Mouse (Mus musculus): ENCODE data around the gene Hps6. TPM values are rescaled to one million over a fixed set of nuclear protein-coding genes. Genes with fewer than 3 reads are reported as not detected.
"Not testable (repeated sequence)": the region's sequence is repeated elsewhere in the genome, so short reads cannot be mapped to it uniquely, and the experiment has no call there.

Hps6 gene
- 4.1 and 4.6 TPM in 2 replicates for total RNA-seq (2017)

DNA sequence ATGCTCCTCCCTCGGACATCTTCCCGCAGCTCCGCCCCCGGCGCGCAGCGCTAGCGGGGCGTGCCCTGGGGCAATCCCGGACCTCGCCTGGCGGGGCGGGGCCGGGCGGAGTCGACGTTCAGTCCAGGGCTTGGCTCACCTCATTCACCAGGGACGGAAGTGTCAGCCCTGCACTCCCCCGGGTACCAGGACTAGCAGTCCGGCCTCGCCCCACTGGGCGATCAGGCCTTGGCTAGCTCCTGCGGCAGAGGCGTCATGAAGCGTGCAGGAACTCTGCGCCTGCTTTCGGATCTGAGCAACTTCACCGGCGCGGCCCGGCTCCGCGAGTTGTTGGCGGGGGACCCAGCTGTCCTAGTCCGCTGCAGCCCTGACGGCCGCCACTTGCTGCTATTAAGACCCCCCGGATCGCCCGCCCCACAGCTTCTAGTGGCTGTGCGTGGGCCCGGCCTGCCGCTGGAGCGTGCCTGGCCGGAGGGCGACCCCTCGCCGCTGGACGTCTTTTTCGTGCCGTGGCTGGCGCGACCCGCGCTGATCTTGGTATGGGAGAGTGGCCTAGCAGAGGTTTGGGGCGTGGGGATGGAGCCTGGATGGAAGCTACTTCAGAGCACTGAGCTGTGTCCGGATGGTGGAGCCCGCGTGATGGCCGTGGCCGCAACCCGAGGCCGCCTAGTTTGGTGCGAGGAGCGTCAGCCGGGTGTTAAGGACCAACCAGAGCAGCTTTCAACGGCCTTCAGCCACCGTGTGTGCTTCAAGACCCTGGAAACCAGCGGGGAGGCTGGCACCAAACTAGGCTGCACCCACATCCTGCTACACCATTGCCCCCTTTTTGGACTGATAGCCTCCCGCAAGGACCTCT is at the start of gene Hps6:
Gene Hps6, plus strand, starts transcription at position 138 of the 856 bp plus-strand sequence.
- ATAC-seq (replicated peaks in 1 of 2; ENCODE audit: insufficient read depth in 1 of 2, low FRiP score in 2 of 2, low TSS enrichment in 1 of 2, low read depth in 1 of 2, poor library complexity in 2 of 2, severe bottlenecking in 2 of 2) = peak; percentile 82 to 90

DNA sequence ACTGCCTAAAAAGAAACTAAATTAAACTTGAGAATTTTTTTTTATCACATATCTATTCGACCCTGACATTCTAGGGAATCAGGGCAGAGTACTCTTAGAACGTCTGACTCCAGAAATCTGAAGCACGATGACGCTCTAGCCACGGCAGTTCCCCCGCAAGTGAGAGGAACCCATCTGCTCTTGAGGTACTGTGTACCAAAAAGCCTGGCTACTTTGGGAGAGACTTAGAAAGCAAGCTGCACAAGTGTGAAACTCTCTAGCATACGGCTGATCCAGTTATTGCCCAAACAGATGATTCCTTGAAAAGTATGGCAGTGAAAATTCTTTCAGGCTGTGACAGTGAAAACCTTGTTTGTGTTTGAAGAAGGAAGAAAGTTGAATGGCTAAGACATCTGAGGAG is 46.6 kb upstream of the Hps6 start:
- no peak for ATAC-seq (replicated peaks in 1 of 2; ENCODE audit: insufficient read depth in 1 of 2, low FRiP score in 2 of 2, low TSS enrichment in 1 of 2, low read depth in 1 of 2, poor library complexity in 2 of 2, severe bottlenecking in 2 of 2)

DNA sequence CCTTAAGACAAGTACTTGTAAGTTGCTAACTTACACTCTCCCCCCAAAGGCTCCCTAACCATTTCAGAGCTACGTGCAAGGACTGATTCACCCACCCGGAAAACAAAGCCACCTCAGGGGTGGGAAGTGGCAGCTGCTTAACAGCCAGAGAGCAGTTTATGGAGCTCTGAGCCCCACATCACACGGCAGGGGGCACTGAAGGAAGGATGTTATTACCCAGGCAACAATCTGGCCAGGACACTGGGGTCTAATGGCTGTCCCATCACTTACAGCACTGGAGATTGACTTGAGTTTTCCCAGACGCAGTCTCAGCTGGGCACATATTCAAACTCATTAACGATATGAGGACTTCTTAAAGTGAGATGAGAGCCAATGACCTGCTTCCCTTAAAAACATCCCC is 42.5 kb upstream of the Hps6 start:
- no peak for ATAC-seq (replicated peaks in 1 of 2; ENCODE audit: insufficient read depth in 1 of 2, low FRiP score in 2 of 2, low TSS enrichment in 1 of 2, low read depth in 1 of 2, poor library complexity in 2 of 2, severe bottlenecking in 2 of 2)

DNA sequence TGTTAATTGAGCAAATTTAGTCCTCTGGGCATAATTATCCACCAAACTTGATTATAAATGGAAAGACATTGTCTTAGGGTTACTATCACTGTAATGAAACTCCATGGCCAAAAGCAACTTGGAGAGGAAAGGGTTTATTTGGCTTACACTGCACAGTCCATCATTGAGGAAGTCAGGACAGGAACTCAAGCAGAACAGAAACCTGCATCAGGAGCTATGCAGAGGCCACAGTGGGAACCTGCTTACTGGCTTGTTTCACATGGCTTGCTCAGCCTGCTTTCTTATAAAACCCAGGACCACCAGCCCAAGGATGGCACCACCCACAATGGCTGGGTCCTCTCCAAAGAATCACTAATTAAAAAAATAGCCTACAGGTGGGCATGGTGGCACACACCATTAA is 18.9 kb upstream of the Hps6 start:
- ATAC-seq (replicated peaks in 1 of 2; ENCODE audit: insufficient read depth in 1 of 2, low FRiP score in 2 of 2, low TSS enrichment in 1 of 2, low read depth in 1 of 2, poor library complexity in 2 of 2, severe bottlenecking in 2 of 2) = 0 out of 4 replicates have a peak, but pooled peaks of 1 of the 2 experiments have one; percentile 17

DNA sequence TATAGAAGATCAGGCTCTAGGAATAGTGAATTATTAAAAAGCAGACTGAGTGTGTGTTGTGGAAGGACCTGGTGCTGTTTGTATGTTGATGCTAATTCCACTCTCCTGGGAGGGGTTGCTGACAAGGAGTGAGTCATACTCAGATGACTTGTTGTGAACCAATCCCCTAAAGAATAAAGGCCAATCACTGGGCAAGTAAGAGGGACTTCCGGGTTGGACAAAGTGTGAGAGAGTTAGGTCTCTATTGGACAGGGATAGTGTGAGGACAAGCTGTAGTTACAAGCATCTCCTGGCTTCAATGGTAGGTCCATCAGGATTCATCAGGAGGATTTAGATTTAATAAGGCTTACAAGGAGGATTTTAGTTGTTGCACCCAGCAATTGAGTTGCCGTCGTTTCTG is 15.1 kb upstream of the Hps6 start:
- ATAC-seq (replicated peaks in 1 of 2; ENCODE audit: insufficient read depth in 1 of 2, low FRiP score in 2 of 2, low TSS enrichment in 1 of 2, low read depth in 1 of 2, poor library complexity in 2 of 2, severe bottlenecking in 2 of 2) = no peak

DNA sequence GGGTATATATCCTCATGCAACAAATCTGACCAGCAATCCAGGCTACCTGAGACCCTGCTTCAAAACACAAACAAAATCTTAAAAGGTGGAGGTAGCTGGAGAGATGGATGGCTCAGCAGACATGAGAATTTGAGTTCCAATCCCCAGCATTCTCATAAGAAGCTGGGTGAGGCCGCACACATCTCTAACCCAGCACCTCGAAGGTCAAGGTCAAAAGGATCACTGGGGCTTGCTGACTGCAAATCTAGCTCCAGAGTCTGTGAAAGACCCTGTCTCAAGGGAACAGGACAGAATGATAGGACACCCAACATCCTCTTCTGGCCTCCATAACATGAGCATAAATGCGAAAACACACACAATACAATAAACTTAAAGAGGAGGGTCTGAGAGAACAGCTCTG is 12.1 kb upstream of the Hps6 start:
- no peak for ATAC-seq (replicated peaks in 1 of 2; ENCODE audit: insufficient read depth in 1 of 2, low FRiP score in 2 of 2, low TSS enrichment in 1 of 2, low read depth in 1 of 2, poor library complexity in 2 of 2, severe bottlenecking in 2 of 2)

DNA sequence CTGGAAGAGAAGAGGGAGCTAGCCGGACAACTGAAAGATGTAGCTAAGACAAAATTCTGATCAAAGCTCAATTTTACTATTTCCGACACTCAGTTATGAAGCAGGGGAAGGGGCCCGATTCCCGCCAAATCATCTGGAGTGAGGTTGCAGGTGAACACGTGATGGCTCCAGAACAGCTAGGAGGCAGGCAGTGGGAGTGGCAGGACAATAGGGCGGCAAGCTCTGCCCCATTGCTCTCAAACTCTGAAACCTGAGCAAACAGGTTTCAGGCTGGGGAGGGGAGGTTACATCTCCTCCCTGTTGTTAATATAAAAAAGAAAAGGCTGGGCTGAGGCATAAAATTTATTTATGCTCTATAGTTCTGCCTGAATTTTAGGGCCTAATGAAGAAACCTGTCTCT is 9.9 kb upstream of the Hps6 start:
- not testable (repeated sequence) for ATAC-seq (replicated peaks in 1 of 2; ENCODE audit: insufficient read depth in 1 of 2, low FRiP score in 2 of 2, low TSS enrichment in 1 of 2, low read depth in 1 of 2, poor library complexity in 2 of 2, severe bottlenecking in 2 of 2)

DNA sequence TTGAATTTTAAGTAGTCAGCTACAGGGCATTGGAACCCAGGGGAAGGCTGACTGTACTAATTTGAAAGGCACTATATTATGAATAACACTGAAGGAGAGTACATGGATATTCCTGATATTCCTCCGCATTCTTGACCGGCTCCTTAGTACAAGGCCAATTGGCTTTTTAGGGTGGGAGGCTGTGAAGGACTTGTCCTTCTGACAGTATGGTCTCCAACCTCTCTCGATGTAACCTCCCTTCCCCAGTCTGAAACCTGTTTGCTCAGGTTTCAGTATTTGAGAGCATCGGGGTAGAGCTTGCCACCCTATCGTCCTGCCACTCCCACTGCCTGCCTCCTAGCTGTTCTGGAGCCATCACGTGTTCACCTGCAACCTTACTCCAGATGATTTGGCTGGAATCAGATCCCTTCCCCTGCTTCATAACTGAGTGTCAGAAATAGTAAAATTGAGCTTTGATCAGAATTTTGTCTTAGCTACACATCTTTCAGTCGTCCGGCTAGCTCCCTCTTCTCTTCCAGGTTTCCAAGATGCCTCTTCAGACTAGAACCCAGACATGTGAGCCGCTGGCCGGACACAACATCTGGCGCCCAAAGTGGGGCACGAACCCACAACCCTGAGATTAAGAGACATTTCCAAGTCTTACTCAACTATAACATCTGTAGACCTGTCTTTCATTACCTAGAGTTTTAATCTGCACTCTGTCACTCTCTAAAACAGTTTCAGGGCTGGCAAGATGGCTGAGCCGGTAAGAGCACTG is 9.1 kb upstream of the Hps6 start:
- ATAC-seq (replicated peaks in 1 of 2; ENCODE audit: insufficient read depth in 1 of 2, low FRiP score in 2 of 2, low TSS enrichment in 1 of 2, low read depth in 1 of 2, poor library complexity in 2 of 2, severe bottlenecking in 2 of 2) = no peak

DNA sequence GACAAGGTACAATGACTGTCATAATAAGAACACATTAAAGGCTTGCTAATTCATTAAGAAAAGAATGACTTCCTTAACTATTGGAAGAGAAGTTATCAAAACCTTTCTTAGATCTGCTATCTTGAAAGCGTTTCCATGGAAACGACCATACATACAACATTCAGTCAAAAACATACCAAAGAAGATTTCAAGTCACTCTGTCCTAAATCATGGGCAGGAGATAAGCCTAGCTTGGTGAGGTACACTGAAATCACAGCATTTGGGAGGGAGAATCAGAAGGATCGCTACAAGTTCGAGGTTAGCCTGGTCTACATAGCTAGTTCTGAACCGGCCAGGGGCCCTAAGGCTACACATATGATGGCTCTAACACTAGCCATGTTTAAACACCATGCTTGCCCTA is 5.9 kb upstream of the Hps6 start:
- no peak for ATAC-seq (replicated peaks in 1 of 2; ENCODE audit: insufficient read depth in 1 of 2, low FRiP score in 2 of 2, low TSS enrichment in 1 of 2, low read depth in 1 of 2, poor library complexity in 2 of 2, severe bottlenecking in 2 of 2)

DNA sequence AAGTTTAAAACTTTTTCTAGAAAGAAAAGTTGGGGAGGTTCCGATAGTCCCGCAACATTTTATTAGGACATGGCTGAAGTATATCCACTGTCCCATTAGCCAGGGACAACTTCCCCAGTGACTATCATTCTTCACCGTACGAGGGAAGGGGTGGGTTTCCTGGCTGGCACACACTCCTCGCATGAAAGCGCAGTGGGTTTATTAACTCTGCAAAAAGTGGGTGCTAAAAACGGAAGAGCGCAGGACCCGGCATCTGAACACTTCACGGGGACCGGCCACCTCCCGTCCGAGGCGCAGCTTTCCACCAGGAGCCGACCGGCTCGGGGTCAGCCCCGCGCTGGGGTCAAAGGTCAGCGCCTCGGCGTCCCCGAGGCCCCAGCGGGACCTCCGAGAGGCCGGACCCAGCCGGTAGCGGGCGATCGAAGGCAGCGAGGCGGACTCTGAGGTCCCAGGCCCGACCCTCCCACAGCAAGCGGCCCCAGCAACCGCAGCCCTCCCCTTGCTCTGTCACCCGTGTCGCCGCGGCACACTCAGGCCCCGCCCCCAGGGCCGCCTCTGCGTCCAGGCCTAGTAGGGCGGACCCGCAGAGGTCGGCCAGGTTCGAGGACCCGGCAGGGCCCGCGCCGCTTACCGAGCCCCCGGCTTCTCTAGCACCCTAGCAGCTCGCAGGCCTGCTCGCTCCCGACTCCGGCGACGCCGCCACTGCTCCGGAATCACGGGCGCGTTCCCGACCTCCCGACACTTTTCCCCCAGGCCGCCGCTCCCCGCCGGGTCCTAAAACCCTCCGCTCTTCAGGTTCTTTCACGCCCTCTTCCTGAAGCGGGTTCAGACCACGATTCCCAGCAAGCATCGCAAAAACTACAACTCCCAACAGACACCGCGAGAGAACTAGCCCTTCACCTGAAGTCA is 5.3 kb upstream of the Hps6 start, which contains the start of gene Armh3:
Gene Armh3, minus strand, starts transcription at position 704 of the 909 bp plus-strand sequence.
- peak; percentile 97 for ATAC-seq (replicated peaks in 1 of 2; ENCODE audit: insufficient read depth in 1 of 2, low FRiP score in 2 of 2, low TSS enrichment in 1 of 2, low read depth in 1 of 2, poor library complexity in 2 of 2, severe bottlenecking in 2 of 2)

DNA sequence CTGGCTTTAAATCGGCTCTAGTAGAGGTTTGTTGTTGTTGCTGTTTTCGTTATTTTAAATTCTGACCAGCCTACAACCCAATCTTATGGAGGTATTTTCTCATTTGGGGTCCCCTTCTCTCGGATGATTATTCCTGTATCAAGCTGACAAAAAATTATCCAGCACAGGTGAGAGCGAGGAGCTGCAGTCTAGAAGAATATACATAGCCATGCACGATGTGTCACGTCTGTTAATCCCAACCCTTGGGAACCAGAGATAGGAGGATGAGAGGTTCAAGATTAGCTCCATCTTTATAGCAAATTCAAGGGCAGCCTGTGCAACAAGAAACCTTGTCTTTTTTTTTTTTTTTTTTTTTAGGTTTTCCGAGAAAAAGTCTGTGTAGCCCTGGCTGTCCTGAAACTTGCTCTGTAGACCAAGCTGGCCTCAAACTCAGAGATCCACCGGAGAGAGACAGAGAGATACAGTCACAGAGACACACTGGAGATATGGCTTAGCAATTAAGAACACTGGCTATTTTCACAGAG is 4.6 kb upstream of the Hps6 start:
- ATAC-seq (replicated peaks in 1 of 2; ENCODE audit: insufficient read depth in 1 of 2, low FRiP score in 2 of 2, low TSS enrichment in 1 of 2, low read depth in 1 of 2, poor library complexity in 2 of 2, severe bottlenecking in 2 of 2) = no peak

DNA sequence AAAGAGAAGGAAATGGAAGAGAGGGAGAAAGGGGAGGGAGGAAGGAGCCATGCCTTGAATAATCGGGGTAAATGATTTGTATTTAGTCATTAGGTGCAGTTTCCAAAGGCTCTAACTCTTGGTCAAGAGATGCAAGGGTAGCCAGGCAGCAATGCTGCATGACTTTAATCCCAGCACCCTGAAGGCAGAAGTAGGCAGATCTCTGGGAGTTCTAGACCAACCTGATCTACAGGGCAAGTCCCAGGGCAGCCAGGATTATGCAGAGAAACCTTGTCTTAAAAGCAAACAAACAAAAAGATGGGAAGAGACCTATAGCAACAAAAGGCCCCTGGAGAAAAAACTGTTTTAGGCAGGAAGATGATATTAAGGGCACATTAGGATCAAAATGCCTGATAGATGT is 3.9 kb upstream of the Hps6 start:
- no peak for ATAC-seq (replicated peaks in 1 of 2; ENCODE audit: insufficient read depth in 1 of 2, low FRiP score in 2 of 2, low TSS enrichment in 1 of 2, low read depth in 1 of 2, poor library complexity in 2 of 2, severe bottlenecking in 2 of 2)

DNA sequence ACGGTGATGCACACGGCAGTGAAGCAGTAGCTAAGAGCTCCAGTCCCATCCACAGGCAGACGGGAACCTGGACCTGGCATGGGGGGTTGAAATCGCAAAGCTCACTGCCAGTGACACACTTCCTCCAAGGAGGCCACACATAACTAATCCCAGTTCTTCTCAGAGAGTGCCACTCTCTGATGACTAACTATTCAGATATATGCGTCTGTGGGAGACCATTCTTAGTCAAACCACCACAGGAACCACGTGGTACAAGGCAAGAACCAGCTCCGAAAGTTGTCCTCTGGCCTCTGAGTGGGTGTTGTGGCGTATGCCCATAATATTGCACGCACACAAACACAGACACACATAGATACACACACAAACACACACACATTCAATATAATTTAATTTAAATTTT is 1.0 kb upstream of the Hps6 start:
- no peak for ATAC-seq (replicated peaks in 1 of 2; ENCODE audit: insufficient read depth in 1 of 2, low FRiP score in 2 of 2, low TSS enrichment in 1 of 2, low read depth in 1 of 2, poor library complexity in 2 of 2, severe bottlenecking in 2 of 2)

DNA sequence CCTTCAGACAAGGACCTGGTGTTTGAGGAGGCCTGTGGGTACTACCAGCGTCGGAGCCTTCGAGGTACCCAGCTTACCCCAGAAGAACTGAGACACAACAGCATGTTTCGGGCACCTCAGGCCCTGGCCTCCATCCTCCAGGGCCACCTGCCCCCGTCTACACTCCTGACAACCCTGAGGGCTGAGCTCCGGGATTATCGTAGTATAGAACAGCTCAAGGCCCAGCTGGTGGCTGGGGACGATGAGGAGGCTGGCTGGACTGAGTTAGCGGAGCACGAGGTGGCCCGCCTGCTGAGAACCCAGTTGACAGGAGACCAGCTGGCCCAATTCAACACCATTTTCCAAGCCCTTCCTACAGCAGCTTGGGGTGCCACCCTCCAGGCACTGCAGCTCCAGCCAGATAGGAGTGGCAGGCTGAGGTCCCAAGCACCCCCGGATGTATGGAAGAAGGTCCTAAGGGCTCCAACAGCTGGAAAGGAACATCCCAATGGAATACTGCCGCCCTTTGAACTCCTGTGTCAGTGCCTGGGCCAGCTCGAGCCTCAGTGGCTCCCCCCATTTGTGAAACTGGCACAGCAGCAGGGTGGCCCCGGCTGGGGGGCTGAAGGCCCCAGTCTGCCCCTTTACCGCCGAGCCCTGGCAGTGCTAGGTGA is 1.6 kb downstream of the Hps6 start:
- no peak for ATAC-seq (replicated peaks in 1 of 2; ENCODE audit: insufficient read depth in 1 of 2, low FRiP score in 2 of 2, low TSS enrichment in 1 of 2, low read depth in 1 of 2, poor library complexity in 2 of 2, severe bottlenecking in 2 of 2)

DNA sequence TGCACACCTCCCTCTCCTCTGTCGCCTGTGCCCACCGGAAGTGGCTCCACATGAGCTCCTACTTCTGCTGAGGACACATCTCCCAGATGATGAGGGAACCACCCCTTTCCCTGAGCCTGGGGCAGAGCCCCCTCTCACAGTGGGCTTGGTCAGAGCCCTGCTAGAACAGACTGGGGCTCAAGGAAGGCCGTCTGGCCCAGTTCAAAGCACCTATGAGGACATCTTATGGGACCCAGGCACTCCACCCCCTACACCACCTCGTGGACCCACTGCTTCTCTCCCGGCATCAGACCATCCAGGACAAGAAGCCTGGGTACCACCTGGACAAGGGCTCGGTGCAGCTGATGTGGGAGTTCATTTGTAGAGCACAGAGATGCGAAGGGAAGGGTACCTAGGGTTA is 2.4 kb downstream of the Hps6 start:
- ATAC-seq (replicated peaks in 1 of 2; ENCODE audit: insufficient read depth in 1 of 2, low FRiP score in 2 of 2, low TSS enrichment in 1 of 2, low read depth in 1 of 2, poor library complexity in 2 of 2, severe bottlenecking in 2 of 2) = no peak

DNA sequence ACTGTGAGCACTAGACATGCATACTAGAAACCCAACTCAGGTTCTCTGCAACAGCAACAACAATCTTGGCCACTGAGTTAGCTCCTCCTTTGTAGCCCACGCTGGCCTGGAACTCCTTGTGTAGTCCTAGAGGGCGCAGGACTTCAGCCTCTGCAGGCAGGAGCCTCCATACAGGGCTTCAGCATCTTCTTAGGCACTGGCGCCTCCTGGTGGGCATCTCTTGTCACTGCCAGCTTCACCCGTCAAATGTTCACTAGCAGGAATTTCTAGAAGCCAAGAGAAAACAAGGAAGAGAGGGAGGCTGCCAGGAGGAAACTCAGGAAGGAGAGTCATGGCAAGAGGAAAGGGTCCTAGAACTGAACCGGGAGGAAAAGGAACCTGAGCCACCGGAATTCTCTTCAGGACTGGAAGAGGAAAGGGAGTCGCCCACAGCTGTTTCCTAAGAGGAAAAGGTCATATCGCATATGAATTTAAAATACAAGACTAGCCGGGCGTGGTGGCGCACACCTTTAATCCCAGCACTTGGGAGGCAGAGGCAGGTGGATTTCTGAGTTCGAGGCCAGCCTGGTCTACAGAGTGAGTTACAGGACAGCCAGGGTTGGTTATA is 11.4 kb downstream of the Hps6 start:
- peak; percentile 98 for ATAC-seq (replicated peaks in 1 of 2; ENCODE audit: insufficient read depth in 1 of 2, low FRiP score in 2 of 2, low TSS enrichment in 1 of 2, low read depth in 1 of 2, poor library complexity in 2 of 2, severe bottlenecking in 2 of 2)

DNA sequence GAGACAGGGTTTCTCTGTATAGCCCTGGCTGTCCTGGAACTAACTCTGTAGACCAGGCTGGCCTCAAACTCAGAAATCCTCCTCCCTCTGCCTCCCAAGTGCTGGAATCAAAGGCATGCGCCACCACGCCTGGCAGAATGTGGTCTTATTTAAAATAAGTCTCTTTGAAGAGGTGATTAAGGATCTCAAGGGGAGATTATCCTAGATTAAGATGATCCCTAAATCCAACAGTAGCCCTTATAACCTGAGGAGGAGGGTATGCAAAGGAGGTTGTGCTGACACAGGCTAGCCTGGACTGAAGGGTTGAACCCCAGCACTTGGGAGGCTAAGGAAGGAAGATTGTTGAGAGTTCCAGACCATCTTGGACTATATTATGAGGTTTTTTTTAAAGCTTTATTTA is 12.7 kb downstream of the Hps6 start:
- no peak for ATAC-seq (replicated peaks in 1 of 2; ENCODE audit: insufficient read depth in 1 of 2, low FRiP score in 2 of 2, low TSS enrichment in 1 of 2, low read depth in 1 of 2, poor library complexity in 2 of 2, severe bottlenecking in 2 of 2)

Data from hematopoietic stem cell, adult 5-6 weeks (primary cell).